Mouse (Mus musculus): Measurements from ENCODE around the gene Tns4.

The Tns4 gene

DNA sequence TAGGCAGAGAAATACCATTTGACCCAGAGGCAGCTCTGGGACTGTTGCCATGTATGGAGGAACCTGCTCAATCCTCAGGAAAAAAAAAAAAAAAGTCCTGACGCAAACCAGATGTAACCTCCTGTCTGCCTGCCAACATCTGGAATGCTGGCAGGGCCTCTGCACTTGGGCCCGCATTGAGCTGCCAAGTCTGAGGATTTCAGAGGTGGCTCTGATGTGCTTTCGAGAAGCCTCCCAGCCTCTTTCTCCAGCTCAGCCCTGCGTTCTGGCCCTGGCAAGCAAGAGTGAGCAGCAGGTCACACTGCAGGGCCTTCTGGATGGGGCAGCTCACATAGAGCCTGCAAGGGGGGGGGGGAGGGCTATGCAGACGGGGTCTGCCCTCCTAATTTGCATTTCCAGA, 42.0 kb downstream of the Tns4 start:
- no peak for DNase-seq (ENCODE audit: low spot score in 2 of 2)

DNA sequence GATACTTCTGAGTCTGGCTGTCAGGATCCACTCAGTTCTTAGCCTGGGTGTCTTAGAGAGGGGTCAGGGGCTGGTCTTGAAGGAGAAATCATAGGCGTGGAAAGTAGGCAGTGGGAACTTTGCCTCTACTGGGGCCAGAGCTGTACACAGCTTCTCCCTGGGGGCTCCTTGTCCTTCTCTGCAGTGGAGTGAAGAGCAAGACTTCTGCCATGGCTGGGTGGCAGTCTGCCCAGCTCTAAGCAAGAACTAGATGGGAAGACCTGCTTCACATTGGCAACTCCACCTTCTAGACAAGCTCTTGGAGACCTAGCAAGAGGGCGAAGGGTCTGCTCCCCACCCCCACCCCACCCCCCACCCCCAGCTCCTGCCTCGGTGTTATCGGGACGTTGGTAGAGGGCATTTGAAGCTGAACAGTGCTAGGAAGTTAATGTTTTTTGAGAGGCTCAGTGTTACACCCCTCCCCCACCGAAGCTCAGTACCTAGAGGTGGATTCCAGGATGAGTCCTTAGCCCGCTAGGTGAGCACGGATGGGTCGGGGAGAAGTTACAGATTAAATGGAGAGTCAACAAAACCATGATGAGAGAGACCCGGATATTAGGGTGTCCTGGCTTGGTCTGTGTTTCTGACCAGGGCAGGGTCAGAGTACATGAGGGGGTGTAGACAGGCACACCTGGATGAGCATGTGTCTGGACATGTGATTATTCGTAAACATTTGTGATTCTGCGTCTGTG, 43.8 kb downstream of the Tns4 start:
- DNase-seq (ENCODE audit: low spot score in 2 of 2), result no peak

DNA sequence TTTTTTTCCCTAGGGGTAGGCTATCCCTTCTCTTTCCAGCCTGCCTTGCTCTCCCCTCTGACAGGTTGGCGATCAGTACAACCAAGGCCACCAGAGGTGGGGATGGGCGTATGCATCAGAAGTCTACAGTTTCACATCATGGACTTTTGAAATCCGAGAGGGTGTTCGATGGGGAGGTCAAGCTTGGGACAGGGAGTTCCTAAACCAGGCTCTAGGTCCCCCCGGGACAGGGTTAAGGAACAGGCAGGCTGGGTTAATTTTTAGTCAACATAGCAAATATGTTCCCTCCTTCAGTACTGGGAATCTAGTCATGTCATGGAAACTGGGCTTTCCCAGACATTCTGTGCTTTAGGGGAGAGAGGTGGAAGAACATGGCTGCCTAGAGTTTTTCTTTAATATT, 44.8 kb downstream of the Tns4 start:
- no peak for DNase-seq (ENCODE audit: low spot score in 2 of 2)

DNA sequence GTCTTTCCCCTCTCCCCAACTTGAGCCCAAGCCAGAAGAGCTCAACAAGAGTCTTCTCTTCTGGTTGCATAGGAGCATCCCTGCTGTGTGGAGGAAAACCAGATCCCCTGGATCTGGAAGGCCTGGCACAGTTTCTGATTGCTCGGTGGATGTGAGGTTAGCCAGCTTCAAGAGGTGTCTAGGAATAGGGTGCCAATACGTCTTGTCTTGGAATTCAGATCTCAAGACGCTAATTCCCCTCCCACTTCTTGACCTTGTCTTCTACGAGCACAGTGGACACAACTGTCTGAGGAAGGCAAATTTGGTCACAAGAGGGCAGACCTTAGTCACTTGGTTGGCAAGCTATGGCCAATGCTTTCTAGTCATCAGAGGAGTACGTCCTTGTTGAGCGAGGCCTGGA, 45.5 kb downstream of the Tns4 start:
- DNase-seq (ENCODE audit: low spot score in 2 of 2), result no peak

DNA sequence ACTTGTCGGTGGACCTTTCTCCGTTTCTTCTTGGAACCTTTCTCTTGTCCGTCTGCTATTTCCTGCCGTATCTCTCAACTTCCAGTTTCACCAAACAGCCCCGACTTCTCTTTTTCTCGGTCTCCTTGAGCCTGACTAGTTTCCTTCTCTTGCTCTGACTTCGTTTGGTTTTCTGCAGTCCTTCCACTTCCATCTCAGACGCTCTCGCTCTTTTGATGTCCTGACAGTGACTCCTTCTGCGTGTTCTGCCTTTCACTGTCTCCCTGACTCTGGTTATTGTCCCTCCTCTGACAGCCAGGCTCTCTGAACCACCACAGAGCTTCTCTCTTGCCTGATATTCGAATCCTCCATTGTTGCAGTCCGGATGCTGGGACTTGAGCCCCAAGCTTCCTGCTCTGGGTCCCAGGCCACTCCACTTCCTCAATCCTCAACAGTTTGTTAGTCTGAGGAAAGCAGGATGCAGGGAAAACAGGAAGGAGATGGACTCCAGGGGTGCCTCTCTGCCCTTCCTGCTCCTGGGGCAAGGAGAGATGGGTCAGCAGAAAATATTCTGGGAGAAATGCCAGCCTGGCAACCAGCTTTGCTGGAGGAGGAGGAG, 46.2 kb downstream of the Tns4 start:
- no peak for DNase-seq (ENCODE audit: low spot score in 2 of 2)

DNA sequence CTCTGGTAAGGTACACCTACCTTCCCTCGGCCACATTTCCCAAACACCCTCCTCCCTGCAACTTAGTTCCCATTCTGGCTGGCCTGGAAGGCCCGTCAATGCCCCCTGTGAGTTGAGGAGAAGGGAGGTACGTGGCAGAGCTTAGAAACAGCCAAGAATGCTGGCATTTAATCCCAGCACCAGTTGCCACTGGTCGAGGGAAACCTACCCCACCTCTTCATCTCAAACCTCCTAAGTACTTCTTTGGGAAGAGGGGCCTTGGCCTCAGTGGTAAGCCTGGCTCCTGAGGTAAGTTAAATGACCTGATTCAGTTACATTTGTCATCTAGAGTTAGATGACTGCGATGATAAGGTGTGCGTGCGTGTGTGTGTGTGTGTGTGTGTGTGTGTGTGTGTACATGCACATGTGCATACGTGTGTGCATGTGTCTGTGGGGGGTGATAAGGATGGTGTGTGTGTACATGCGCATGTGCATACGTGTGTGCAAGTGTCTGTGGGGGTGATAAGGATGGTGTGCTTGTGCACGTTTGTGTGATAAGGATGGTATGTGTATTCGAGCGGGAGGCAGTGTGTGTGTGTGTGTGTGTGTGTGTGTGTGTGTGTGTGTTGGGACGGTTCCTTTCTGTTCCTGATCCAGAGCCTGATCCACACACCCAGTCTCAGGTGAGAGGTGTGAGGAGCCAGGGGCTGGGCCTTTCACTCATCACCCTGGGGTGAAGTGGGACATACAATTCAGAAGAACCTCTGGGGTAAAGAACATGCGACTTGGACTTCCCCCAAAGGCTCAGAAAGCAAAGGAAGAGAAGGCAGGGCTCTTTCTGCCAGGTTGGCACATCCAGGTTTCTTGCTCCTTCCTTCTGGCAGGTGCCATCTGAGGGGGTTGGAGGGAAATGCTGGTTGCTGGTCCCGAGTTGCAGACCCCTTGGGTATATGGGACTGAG, 47.0 kb downstream of the Tns4 start:
- DNase-seq (ENCODE audit: low spot score in 2 of 2), result no peak

DNA sequence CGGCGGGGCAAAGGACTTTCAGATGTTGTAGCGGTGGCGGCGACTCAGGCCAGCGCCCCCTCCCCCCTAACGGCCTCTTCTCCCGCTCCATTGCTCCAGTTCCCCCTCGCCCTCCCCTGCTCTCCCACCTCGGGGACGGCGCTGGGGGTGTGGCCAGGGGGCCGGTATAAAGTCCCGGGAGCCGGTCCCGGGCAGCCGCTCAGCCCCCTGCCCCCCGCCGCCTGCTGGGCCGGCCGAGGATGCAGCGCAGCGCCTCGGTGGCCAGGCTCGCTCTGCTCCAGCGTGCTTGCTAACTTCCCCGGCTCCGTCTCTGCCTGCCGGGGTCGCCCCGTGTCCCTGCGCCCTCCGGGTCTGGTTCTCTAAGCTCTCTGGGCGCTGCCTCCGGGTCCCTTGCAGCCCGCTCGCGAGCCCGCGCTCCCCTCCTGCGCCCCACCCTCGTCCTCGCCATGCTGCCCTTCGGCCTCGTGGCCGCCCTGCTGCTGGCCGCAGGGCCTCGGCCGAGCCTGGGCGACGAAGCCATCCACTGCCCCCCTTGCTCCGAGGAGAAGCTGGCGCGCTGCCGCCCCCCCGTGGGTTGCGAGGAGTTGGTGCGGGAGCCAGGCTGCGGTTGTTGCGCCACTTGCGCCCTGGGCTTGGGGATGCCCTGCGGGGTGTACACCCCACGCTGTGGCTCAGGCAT, 47.9 kb downstream of the Tns4 start, which contains the start of gene Igfbp4:
Gene Igfbp4 (plus strand): TSS at position 194 of the 679 bp plus-strand sequence.
- peak in 1 of 2 experiments; percentile 25 for DNase-seq (ENCODE audit: low spot score in 2 of 2)

DNA sequence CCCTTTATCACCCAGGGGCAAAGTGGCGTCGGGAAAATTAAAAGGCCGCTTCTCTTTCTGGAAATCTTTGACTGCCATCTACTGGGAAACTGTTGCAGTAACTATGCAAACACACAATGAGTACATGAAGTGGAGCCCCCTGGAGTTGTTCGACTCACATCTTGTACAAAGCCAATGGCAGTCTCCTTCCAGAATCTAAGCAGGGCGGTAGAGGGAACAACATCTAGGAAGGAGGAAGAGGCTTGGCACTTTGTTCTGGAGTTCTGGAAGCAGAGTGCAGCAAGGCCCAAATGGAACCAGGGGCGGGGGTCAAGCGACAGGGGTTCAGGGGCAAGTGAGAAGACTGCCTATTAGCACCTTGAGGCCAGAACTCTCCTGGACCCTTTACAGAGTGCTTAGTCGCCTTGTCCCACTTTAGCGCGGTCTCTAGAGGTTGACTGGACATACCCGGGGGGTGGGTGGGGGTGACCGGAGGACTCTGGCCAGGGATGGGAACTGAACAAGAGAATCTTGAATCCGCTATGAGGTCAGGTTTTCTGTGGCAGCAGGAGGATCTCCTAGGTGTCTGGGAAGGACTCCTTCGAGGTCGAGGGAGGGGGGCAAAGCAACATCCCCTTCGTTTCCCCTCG, 48.6 kb downstream of the Tns4 start:
- no peak for DNase-seq (ENCODE audit: low spot score in 2 of 2)

DNA sequence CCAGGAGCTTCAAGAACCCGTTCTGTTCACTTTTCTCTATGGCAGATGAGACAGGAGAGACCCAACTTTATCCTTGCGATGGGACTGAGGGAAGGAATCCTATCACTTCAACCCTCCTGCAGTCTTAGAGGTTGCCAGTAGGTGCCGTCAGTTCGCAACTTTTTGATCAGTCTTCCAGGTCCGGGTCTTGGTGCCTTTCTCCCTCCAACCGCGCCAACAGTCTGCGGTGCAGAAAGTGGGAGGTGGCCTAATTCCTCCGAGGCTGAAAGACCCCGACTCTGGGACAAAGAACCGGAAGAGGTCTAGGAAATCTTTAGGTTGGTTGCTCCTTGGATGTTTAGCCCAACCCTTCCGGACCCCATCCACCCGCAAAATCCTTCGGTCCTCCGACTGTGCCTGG, 49.3 kb downstream of the Tns4 start:
- DNase-seq (ENCODE audit: low spot score in 2 of 2), result peak; percentile 42 to 54

DNA sequence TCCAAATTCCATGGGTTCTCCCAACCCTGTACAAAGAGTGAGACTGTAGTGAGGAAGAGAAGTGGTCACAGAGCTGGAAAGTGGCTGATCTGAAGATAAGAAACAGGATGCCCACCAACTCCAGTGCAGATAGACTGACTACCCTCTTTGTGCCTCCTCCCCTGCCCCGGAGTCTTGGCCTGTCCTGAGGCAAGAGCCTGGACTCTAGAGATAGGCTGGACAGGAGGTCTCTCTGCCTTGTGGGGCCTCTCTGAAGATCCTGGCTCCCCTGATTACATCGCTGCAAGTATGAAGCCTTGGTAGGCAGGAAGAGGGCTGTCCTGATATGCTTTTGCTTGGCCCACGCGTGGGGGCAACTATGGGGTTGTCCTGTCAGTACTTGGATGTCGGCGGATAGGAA, 52.9 kb downstream of the Tns4 start:
- no peak for DNase-seq (ENCODE audit: low spot score in 2 of 2)

DNA sequence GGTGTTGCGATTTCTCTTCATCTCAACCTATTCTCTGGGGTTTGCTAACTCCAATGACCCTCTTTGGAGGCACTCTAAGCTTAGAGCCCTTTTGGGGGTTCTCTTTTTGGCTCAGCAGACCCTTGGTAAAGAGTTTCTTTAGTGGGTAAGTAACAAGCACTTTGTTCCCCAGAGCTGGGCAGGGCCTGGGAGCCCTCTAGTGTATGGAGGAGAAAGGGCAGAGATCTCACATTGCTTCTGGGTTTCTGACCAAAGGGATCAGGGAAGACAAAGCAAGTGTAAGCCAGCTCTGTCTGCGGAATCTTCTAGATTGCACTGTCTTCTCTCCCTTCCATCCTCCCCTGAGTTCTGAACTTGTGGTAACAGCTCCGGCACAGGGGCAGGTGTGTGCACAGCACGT, 53.8 kb downstream of the Tns4 start:
- DNase-seq (ENCODE audit: low spot score in 2 of 2), result no peak

DNA sequence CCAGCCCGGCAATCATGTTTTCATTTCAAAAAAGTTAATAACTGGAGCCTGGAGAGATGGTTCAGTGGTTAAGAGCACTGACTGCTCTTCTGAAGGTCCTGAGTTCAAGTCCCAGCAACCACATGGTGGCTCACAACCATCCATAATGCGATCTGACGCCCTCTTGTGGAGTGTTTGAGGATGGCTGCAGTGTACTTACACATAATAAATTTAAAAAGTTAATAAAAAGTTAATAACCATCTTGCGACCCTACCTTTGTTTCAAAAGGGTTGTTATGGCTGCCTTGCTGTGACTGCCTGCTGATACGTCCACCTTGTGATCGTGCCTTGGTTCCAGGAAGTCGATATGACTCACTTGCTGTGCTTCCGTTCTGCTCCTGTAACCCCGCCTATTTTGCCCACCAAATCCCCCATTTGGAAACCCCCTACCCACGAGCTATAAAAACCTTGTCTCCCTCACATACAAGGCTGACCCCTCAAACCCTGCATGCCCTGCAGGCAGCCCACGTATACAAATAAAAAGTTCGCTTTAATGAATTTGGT, 62.1 kb downstream of the Tns4 start:
- no peak for DNase-seq (ENCODE audit: low spot score in 2 of 2)

DNA sequence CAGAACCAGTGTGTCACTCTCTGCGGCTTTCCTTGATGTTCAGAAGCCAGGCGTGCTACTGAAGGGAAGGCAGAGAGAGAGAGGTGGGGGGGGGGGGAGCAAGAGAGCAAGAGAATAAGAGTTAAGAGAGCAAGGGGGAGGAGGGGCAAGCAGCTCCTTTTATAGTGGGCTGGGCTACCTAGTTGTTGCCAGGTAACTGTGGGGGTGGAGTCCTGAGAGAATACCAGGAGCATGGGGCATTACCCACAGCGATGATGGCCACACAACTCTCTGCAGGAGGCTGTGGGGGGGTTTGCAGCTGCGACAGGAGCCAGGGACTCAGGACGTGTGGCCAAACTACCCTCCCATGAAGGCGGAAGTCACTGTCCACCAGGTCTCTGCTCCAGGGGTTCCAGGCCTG, 63.2 kb downstream of the Tns4 start:
- no peak for DNase-seq (ENCODE audit: low spot score in 2 of 2)

DNA sequence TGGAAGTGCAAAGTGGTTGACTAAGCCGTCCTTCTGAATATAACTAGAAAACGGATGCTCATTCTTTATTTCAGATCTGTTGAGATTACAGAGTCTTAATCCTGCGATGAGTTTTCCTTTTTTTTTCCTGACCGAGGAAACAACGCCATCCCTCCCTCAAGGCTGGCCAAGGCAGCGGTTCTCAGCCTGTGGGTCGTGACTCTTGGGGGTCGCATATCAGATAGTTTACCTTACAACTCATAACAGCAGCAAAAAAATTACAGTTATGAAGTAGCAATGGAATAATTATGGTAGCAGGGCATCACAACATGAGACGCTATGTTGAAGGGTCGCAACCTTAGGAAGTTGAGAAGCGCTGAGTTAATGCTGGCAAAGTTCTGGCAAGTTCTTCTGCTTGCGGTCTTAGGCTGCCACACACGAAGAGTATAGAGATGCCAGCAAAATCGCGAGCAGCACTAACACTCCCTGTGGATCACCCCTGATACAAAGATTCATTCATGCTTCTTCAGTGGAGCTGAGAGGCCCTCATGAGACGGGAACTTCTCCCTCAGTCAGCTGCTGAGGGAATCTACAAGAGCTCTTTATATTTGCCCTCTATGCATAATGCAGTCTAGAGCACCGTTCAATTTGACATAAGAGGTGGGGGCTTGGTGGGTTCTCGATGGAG, 64.5 kb downstream of the Tns4 start:
- DNase-seq (ENCODE audit: low spot score in 2 of 2), result no peak

DNA sequence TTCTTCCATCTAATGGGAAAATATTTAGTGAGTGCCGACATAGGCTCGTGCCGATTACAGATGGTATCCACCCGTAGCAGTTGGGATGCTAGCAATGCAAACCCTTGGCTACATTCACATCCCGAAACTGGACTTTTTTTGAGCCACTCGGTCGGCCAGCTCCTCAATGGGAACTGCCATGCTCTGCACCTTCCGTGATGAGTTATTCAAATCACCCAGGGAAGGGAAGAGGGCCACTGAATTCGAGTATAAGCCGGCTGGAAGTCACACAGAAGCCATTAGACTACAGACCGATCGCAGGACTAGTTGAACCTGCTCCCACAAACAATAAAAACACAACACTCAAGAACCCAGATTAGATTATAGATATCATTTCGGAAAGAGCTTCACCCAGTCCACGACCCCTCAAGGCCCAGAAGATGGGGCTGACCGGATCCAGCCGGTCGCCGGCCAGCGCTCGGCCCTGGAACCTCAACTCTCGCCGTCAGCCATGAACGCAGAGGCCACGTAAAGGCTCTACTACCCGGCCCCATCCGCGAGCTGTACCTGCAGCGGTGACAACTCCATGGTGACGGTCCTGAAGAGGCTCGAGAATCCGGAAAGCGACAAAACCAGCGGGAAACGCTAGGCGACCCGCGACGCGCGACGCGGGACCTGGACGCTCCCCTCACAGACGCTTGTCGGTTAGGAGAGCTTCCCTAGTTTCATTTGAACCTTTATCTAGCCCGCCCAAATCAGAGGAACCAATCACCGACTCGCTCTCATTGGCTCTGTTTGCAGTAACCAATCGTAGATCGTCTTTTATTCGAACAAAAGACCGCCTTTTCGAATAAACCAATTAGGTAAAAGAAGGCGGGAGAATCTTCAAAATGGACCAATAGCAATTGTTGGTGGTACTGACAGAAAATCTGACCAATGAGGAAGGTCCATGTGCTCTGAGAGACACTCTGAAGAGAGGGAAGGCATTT, 65.3 kb downstream of the Tns4 start, which contains the start of gene Top2a:
Gene Top2a (minus strand): TSS at position 690 of the 968 bp plus-strand sequence.
- DNase-seq (ENCODE audit: low spot score in 2 of 2), result peak; percentile 89 to 92

DNA sequence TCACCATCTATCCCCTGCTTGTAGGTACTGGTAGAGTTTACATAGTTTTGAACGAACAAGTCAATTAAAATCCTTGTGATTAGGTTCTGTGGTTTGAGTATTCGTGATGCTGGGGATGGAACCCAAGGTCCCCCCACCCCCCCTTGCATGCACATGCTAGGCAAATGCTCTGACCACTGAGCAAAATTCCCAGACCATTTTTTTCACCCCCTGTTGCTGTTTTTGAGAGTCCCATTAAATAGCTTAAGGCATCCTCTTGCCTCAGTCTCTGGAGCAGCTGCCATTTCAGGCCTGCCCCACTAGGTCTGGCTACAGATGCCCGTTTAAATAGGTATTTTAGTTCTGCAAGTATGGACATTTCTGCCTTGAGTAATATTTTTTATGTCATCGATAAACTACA, 66.0 kb downstream of the Tns4 start:
- DNase-seq (ENCODE audit: low spot score in 2 of 2), result no peak

DNA sequence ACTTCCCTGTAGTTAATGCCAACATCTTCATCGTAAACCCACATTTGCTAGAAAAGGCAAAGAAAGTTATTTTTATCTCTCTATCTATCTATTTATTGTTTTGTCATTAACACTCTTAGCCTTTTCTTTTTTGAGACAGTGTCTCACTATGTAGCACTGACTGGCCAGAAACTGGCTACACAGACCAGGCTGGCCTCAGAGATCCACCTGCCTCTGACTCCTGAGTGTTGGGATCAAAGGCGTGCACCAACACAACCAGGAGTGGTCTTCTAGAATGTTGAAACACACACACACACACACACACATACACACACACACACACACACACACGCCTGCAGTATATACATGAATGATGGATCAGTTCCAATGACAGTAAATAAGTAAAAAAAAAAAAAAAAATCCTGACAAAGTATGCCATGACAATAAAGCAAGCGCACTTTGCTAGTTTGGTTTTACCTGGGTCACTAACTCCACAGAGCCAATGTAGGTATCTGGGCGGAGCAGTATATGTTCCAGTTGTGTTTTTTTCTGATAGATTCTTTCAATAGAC, 66.6 kb downstream of the Tns4 start:
- DNase-seq (ENCODE audit: low spot score in 2 of 2), result no peak

DNA sequence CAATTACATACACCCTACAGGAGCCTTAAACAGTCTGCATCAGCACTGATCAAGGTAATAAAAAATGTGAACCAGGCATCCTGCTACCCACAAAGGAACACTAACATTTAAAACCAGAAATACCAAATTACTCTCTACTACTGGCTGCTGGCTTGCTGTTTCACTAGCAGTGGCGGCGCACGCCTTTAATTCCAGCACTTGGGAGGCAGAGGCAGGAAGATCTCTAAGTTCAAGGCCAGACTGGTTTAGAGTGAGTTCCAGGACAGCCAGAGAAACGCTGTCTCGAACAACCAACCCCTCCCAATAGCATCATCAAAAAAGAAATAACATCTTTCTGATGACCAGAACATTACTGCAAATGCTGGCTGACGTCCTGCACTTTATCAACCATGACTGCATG, 69.3 kb downstream of the Tns4 start:
- DNase-seq (ENCODE audit: low spot score in 2 of 2), result no peak
